Mouse (Mus musculus): ENCODE measurements around the gene Prr15.
A peak's percentile ranks its signal among the peaks of the same experiment; 100 is the strongest.

The Prr15 gene

DNA sequence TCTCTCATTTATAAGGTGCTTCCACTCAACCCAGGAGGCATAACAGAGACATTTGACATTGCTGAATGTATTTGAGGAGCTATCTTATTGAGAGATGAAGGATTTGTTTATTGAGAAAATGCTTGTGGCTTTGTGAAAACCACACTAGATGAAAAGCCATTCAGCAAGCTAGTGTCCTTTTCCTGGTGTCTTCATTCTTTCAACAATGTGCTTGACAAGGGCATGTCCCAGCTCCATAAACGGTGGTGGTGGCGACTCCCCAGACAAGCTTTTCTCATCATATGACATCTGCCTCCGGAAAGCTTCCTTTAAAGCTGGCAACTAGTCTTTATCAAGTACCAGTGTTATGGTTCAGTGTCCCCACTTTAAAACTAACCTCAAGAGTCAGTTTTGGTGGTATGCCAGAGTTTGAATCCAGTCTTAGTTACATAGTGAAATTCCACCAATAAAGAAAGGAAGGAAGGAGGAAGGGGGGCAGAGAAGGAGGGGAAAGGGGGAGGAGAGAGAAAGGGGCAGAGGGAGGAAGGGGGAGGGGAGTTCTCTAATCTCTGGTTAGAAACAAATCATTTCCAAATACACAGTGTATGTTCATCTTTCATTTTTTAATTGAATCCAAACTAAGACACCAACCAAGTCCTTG, at the start of gene Prr15:
Gene Prr15, plus strand, starts transcription at position 590 of the 640 bp plus-strand sequence.
- DNase-seq (ENCODE audit: low spot score in 2 of 2), result no peak

DNA sequence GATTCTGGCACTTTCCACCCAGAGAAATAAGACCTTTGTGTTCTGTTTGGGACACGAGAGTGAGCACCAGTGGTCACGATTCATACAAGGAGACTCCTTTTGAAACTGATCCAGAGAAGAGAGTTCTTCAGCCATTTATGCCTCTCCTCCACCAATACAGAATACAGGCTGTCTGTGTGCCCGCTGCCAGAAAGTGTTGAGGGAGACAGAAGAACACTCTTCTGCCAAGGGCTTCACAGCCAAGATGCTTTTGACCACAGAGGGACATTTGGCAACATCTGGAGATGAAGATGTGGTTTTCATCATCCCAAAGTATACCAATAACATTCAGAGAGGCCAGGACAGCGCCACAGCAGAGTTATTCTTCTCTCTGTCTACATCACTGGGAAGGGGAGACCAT, 48.4 kb upstream of the Prr15 start:
- DNase-seq (ENCODE audit: low spot score in 2 of 2), result no peak

DNA sequence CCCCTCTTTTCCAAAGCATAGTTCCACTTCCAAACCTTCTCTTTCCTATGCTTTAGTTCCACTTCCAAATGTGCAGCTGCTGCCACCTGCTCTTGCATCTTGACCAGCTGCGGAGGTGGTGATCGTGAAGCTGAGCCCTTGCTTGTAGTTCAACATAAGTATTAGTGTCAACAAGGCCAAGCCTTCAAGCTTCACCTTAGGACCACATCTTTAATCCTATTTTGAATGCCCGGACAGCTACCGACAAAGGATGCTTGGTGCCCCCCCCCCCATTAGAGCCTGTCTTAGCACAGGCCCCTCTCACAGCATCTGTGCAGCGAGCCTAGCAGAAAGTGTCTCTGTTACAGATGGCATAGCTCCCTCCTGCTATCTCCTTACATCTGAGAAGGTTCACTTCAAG, 47.8 kb upstream of the Prr15 start:
- peak in 1 of 2 experiments; percentile 39 for DNase-seq (ENCODE audit: low spot score in 2 of 2)

DNA sequence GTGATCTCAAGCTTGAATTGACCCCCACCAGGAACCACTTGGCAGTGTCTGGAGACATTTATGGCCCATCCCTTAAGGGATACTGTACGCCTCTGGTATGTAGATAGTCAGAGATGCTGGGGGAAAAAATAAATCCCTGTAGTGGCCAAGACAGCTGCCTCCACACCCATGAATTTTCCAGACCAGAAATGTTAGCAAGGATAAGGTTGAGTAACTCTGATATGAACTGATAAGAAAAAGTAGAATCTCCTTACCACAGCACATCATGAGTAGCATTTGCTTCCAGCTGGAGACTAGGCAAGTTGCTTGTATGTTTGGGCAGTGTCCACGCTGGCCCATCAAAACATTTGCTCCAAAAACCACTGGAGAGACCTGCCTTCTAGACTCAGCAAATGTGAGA, 47.0 kb upstream of the Prr15 start:
- DNase-seq (ENCODE audit: low spot score in 2 of 2), result peak; percentile 53 to 66

DNA sequence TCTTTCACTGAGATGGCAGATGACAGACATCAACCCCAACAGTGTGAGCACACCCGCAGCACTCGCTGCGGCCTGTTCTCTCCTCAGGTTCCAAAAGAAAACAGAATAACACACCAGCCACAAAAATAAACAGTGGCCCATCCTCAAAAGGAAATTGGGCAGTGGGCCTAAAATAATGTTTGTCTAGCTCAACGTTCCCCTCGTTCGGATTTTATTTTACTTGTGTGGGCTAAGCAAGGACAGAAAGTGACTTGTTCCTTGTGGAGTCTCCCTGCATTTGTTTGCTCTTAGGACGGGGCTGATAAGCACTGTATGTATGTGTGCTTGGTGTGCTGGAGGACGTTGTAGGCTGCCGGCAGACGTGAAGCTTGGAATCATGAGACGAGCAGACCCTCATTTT, 46.2 kb upstream of the Prr15 start:
- DNase-seq (ENCODE audit: low spot score in 2 of 2), result peak; percentile 50 to 56

DNA sequence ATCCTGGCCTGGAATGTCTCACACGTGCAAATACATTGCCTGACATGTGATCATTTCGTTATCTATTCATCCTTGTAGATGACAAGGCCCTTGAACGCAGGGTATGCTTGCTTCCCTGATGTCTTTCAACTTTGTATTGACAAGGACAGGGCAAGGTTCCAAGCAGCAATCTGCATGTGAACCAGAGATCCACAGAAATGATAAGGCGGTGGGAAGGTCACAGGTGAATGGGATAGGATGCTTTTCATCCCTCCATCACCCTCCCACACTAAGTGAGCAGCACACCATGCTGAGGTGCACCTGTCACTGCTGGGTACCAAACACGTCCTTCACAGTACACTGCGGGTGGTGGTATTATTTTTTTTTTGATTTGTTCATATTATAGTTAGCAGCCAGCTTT, 45.4 kb upstream of the Prr15 start:
- no peak for DNase-seq (ENCODE audit: low spot score in 2 of 2)

DNA sequence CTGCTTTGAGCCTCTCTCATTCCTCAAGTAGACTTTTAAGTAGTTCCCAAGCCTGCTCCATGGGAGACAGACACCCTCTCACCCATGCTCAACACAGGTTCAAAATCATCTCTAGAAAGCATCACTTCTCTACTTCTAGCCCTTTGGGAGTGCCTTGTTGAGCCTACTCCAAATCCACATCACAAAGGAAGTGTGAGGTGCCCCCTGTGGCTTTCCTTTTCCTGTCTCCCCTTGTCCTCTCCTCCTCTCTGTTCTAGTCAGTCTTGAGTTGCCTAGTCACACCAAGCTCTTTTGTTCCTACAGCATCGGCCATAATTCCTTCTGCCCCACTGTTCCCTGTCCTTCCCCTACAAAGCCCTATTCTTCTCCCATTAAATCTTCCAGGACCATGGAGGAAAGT, 42.3 kb upstream of the Prr15 start:
- DNase-seq (ENCODE audit: low spot score in 2 of 2), result no peak

DNA sequence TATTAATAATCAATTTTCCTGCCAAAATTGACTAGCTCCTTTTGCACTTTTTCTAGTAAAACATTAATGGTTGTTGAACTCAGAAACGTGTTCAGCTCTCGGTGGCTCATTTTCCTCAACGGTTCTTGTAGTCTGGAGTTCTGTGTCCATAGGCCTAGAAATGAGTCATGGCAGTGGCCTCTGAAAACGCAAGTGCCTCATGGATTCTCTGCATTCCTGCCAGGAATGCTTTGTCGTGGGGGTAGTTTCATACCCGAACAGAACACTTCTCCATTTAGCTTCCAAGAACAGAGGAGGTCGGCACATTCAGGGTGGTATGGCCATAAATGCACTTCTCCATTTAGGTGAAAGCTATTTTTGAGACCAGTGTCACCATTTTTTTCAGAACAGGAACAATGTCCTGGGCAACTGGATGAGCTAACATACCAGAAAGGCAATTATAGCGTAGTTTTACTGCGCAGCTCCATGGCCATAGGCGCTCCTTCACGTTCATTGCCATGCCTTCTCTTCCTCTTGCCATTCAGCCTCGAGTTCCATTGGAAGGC, 41.4 kb upstream of the Prr15 start:
- DNase-seq (ENCODE audit: low spot score in 2 of 2), result no peak

DNA sequence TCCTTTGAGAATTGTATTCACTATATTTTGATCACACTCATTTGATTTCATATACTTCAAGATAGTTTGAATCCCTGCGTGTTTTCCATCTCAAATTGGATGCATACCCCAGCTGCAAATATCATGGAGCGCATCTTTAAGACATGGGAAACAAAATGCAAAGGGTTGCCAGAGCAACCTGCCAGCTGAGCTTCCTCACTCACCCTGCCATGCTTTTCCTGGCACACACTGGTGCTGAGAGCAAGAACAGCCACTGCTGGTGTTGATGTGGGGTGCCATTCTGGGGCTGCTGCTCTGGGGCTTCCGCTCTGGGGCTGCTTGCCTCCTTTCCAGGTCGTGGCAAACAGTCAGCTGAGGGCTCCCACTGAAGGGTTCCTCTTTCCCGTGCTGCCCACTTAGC, 38.8 kb upstream of the Prr15 start:
- no peak for DNase-seq (ENCODE audit: low spot score in 2 of 2)

DNA sequence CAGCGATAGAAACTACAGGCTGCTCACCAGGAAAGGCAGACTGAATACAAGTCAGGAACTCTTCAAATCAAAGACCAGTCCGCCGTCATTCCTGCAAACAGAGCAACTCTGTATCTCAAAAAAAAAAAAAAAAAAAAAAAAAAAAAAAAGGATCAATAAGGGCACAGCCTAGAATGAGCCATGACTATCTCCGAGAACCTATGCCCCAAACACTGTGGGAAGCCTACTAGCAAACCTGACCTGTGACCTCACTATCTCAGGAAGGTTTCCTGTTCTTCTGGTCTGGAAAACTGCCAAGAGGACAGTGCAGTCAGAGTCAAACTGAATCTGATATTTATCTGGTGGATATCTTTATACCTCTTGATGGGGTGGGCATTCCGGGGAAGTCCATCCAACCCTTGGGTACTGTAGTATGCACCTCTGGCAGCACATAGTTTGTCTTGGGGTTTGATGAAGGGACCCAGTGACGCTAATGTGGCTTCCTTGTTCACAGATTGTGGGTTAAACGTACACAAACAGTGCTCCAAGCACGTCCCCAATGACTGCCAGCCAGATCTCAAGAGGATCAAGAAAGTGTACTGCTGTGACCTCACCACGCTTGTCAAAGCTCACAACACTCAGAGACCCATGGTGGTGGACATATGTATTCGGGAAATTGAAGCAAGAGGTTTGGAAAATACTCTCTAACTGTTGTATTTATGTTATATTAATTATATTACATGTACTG, 35.7 kb upstream of the Prr15 start:
- DNase-seq (ENCODE audit: low spot score in 2 of 2), result no peak

DNA sequence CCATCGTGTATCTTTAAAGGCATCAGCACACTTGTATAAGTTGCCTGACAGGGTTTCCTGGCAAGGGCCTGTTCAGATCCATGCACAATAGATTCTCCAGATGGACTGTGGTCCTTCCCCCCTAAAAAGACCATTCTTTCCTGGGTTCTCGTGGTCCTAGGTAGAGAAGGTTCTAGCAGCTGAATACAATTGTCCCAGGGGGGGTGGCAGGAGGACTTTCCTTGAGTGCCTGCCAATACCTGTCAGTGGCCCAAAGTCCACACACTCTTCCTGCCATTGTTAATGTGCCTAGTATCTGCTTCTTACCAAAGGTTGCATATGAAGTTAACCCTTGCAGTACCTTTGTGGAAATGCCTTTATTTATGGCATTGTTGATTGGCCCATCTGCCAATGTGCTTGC, 28.4 kb upstream of the Prr15 start:
- DNase-seq (ENCODE audit: low spot score in 2 of 2), result peak; percentile 44 to 56

DNA sequence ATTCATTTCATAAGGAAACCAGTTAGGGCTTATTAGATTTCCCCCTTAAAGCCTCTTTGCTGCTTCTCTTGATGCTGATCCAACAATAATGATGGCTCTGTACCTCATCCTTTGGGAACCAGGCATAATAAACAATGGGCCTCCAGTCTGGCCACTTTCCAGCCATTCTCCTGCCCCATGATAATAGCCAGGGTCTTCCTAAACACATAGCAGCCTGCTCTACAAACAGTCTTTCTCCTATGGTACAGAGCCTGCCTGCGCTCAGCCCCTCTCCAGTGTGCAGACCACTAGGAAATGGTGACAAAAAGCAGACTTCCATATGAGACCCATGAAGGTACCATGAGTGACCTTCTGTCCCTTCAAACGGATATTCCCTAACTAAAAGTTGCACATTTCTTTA, 26.2 kb upstream of the Prr15 start:
- peak; percentile 49 to 52 for DNase-seq (ENCODE audit: low spot score in 2 of 2)

DNA sequence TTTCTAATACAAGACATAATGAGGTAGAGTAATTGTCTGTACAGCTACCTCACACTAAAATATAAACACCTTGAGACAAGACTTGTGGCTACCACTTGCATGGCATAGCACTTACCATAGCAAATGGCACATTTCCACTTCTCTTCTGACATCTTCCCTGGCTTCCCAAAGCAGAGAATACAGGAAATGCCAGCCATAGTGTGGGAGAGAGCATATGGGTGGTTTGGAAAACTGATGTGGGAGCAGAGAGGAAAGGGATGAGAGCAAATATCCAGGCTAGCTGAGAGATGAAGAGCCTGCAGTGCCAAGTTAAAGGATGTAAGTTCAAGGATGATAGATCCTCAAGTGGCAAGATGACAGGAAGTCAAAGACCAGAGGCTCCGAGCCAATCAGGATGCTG, 19.9 kb upstream of the Prr15 start:
- no peak for DNase-seq (ENCODE audit: low spot score in 2 of 2)

DNA sequence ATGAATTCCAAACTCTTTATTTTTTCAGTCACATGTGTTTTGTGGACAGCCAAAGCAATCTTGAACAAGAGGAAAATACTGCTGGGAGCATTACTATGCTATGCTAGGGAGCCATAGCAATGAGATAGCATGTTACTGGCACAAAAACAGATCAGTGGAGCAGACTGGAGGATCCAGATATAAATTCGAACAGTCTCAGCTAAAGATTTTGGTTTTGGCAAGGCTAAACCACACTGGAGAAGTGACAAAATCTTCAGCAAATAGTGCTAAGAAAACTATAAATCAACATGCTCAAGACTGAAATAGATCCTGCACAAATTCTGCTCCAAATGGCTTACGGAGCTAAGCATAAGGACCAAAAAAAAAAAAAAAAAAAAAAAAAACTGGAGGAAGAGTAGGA, 12.6 kb upstream of the Prr15 start:
- DNase-seq (ENCODE audit: low spot score in 2 of 2), result no peak

DNA sequence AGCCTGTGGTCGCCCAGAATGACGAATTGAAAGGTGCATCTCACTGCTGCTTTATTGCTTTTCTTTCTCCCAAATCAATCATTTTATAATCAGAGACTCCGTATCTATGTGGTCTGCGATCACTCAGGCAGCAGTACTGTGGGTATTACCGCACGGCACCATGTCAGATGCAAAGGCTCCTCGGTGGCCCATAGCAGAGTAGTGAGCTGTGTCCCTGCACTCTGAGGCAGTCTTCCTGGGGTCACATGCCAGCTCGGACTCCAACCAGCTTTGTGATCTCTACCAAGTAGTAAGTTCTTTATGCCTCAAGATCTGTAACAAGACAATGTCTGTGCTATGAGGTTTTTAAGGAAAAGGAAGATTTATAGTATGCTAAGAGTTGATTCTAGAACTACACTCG, 7.0 kb upstream of the Prr15 start:
- no peak for DNase-seq (ENCODE audit: low spot score in 2 of 2)

DNA sequence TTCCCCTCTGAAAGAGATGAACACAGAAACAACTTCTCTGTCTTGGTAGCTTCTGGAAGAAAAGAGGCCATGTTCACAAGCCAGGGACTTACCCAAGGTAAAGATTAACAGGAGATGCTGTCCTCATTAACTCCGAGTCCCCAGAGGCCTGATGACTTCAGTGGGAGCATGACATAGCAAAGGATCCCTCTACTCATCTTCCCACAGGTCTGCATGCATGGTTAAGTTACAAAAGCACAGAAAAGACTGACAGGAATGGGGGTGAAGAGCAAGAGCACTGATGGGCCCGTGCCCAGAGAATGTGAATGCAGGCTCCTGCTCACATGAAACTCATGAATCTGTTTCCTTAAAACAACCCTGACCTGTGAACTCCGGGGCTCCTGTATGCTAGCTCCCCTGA, 6.4 kb upstream of the Prr15 start:
- DNase-seq (ENCODE audit: low spot score in 2 of 2), result no peak

DNA sequence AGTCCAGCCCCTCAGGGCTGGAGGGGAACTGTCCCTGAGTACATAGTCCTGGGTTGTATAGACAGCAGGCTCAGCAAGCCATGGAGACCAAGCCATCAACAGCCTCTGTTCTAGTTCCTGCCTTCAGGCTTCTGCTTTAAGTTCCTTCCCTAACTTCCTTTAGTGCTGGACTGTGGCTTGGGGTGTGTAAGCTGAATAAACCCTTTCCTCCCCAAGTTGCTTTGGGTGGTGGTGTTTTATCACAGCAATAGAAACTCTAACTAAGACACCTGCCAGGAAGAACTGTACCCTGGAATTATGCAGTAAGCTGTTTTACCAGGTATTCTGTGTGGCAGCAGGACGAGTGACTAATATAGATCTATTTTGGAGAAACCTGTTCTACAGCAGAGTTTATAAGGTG, 5.4 kb upstream of the Prr15 start:
- DNase-seq (ENCODE audit: low spot score in 2 of 2), result no peak

DNA sequence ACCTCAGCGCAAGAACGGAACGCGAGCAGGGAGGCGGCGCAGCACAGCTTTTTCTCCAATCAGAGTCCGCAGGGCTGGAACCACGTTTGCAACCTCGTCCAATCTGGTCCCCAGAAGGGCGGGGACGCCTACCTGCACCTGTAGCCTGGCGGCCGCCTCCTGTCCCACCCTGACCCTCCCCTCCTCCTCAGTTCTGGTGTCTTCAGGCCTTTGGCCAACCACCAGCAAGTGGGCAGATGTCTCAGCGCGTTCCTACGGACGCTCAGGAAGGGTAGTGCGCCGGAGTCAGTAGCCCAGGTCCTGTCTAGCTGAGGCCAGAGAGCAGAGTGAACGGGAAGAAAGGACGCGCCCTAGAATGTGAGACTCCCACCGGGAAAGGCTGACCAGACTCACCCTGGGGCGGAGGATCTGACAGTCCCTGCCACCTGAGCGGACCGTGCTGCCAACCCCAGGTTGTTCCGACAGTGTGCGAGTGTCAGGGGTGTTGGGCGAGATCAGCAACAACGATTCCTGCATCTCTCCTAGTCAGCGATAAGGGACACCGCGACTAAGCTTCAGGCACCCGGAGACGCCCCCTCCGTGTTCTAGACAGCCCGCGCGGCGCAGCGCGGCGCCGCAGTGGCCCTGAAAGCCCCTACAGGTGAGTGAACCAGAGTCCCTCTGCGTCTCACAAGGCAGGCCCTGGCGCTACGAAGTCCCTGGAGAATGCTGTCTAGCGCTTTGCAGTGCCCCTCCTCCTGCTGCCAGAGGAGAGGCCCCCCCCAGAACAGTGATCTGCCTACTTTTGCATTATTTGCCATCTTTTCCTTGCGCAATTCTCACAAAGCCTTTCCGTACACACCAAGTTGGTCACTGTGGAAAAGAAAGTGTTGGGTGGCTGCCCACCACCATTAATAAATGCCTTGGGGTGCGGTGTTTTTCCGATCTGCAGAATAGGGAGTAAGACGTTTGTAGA, 1.3 kb downstream of the Prr15 start:
- DNase-seq (ENCODE audit: low spot score in 2 of 2), result peak; percentile 42 to 45

DNA sequence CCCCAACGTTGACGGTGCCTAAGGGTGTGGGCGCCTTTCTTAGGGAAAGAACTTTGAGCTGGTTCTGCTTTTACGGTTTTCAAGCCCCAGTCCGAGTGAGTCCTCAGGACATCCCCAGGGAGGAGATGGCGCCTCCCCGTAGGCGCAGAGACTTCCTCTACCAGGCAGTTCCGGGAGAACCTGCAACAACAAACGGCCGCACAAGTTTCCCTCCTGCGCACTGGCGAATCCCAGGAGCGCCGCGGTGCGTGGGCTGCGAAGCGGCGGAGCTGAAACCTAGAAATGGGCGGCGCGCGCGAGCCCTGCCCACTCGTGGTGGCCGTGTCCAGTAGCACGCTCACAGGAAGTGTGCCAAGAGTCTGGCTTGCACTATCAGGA, 2.0 kb downstream of the Prr15 start:
- DNase-seq (ENCODE audit: low spot score in 2 of 2), result peak; percentile 62 to 72

DNA sequence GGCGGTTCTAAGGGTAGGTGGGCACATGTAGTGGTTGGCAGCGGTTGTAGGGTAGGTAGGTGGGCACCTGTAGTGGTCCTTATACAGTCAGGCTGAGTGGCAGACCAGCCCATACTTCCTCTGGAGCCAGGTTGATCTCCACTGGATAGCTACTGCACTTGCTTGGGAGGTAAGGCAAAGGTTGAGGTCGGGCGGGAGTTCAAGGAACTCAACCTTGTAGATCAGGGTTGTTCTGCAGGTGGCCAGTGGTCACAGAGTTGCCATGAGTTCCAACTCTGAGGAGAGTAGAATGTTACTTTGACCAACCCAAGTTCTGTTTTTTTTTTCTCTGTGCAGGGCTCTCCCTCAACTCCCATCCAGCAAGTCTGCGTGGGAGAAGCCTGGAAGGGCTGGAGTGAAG, 3.1 kb downstream of the Prr15 start:
- DNase-seq (ENCODE audit: low spot score in 2 of 2), result no peak

DNA sequence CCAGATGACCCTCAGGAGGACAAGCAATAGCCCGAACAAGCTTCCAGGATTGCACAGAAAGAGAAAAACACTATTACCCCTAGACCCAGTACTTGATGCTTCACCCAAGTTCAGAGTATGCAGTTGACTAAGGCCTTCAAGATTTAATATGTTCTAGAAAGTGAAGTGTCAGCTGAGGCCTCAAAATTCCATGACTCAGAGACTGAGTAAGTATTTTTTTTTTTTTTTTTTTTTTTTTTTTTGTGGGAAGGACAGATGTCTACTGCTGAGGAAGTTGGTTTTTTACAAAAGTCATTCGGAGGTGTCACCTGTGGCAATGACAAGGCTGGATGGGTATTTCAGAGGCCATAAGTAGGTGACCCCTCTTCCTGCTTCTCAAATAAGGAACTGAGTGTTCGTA, 4.0 kb downstream of the Prr15 start:
- DNase-seq (ENCODE audit: low spot score in 2 of 2), result no peak

DNA sequence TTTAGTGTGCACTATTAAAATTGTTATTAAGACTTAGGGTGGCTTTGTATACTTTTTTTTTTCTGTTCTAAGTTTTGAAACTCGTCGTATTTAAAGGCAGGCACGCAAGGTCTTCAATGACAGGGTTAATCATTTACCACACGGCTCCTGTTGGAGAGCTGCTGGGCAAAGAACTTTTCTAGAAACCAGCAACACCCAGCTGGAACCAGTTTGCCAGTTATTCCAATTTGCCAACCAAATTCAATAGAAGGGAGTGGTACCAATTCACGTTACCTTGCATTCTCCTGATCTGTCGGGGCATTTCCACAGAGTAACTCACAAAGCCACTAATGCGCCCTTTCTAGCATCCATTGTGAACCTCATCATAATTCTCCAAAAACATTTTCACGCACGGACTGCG, 4.5 kb downstream of the Prr15 start:
- no peak for DNase-seq (ENCODE audit: low spot score in 2 of 2)

Data from heart, adult 9 months (tissue).